Mouse (Mus musculus) frontal cortex, postnatal 10 days (tissue): Measurements from ENCODE around the gene Armc10.
"Not testable (repeated sequence)": the region's sequence is repeated elsewhere in the genome, so short reads cannot be mapped to it uniquely, and the experiment has no call there.

Source experiments
- DNase-seq, 2 experiments: peaks; one replicate each; pipeline ENCODE4 v3.0.0; 2022; ENCODE audit warnings: low spot score in 2 of 2, mixed read lengths in 1 of 2

Gene Armc10

GRCm38 (mm10) chr5:21667191-21668137, 21.9 kb downstream of the Armc10 start:
- DNase-seq, result no peak

GRCm38 (mm10) chr5:21669307-21669706, 23.7 kb downstream of the Armc10 start:
- DNase-seq, result no peak

GRCm38 (mm10) chr5:21672812-21673635, 27.4 kb downstream of the Armc10 start:
- DNase-seq, result no peak

GRCm38 (mm10) chr5:21673742-21674141, 28.1 kb downstream of the Armc10 start:
- no peak for DNase-seq

- no peak for DNase-seq
These were observed 29.4 kb downstream of the Armc10 start for GRCm38 (mm10) chr5:21675019-21675418.

GRCm38 (mm10) chr5:21675494-21675893, 29.9 kb downstream of the Armc10 start:
- no peak for DNase-seq

GRCm38 (mm10) chr5:21677939-21678338, 32.3 kb downstream of the Armc10 start:
- no peak for DNase-seq

- DNase-seq, result no peak
These were observed 32.8 kb downstream of the Armc10 start for GRCm38 (mm10) chr5:21678363-21678762.

GRCm38 (mm10) chr5:21680029-21680428, 34.4 kb downstream of the Armc10 start:
- no peak for DNase-seq

GRCm38 (mm10) chr5:21680940-21681339, 35.3 kb downstream of the Armc10 start:
- no peak for DNase-seq

- no peak for DNase-seq
These were observed 38.2 kb downstream of the Armc10 start for GRCm38 (mm10) chr5:21683811-21684210.

GRCm38 (mm10) chr5:21685001-21685400, 39.4 kb downstream of the Armc10 start:
- no peak for DNase-seq

GRCm38 (mm10) chr5:21687042-21687441, 41.4 kb downstream of the Armc10 start:
- DNase-seq, result no peak

GRCm38 (mm10) chr5:21692230-21692629, 46.6 kb downstream of the Armc10 start:
- DNase-seq, result no peak

GRCm38 (mm10) chr5:21693372-21693870, 47.8 kb downstream of the Armc10 start:
- no peak for DNase-seq

GRCm38 (mm10) chr5:21694854-21695490, 49.4 kb downstream of the Armc10 start:
- DNase-seq, result no peak

GRCm38 (mm10) chr5:21699555-21699954, 53.9 kb downstream of the Armc10 start:
- DNase-seq, result not testable (repeated sequence)

- DNase-seq, result no peak
These were observed 54.7 kb downstream of the Armc10 start for GRCm38 (mm10) chr5:21700272-21700821.

- DNase-seq, result no peak
These were observed 55.3 kb downstream of the Armc10 start for GRCm38 (mm10) chr5:21700934-21701333.

GRCm38 (mm10) chr5:21701351-21702008, 55.9 kb downstream of the Armc10 start, which contains the start of gene Napepld:
Gene Napepld (minus strand): TSS chr5:21701396.
- peak; percentile 95 to 98 for DNase-seq

- no peak for DNase-seq
These were observed 56.4 kb downstream of the Armc10 start for GRCm38 (mm10) chr5:21702009-21702364.
